Comparison of ENCODE assay signal across 8 mouse cellular contexts in the genomic region with DNA sequence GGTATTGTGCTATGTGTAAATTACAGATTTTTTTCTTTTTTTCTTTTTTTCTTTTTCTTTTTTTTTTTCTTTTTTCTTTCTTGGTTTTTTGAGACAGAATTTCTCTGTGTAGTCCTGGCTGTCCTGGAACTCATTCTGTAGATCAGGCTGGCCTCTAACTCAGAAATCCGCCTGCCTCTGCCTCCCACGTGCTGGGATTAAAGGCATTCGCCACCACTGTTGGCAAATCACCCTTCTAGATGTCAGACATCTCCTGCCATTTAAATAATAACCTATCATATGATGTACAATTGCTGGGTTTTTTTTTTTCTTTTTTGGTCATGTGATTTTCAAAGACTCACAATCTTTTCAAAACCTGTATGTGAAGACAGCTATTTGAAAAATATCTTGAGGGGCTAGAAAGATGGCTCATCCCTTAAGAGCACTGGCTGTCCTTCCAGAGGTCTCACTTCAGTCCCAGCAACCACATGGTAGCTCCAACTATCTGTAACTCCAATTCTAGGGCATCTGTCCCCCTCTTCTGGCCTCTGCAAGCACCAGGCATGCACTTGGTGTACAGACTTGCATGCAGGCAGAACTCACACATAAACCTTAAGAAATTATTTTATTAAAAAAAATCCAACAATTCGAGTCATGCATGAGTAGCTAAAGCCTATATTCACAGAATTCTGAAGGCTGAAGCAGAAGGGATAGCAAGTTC. TPM values are rescaled to one million over a fixed set of nuclear protein-coding genes. Genes with fewer than 3 reads are reported as not detected.
DNase-seq lines count a peak whose midpoint lies in the region; ATAC-seq lines count a peak whose summit lies in the region.

No protein-coding gene starts in this region.

- H3K27me3 ChIP-seq in megakaryocyte, embryonic 14.5 days (replicated peaks) = no peaks in the 10 kb centered on the region
- no peaks in the 10 kb centered on the region for H3K27me3 ChIP-seq in intestine, embryonic 15.5 days (replicated peaks)
- H3K27me3 ChIP-seq in splenic B cell, adult 2 months (ENCODE audit: control insufficient read depth, insufficient read depth, low read length, poor library complexity, severe bottlenecking) = no peaks in the 10 kb centered on the region

- peak overlapping the region; percentile 58 for H3K4me2 ChIP-seq in intestine, embryonic 15.5 days (replicated peaks)

- no peak overlapping the region for H3K9ac ChIP-seq in intestine, embryonic 15.5 days

- 84% methylated on average over 4 of the region's 4 CpGs for WGBS in intestine, embryonic 15.5 days

- ATAC-seq in megakaryocyte, adult 5-6 weeks (ENCODE audit: poor library complexity, severe bottlenecking) = no peak
- ATAC-seq in intestine, embryonic 15.5 days = no peak

- H3K27ac ChIP-seq in intestine, embryonic 15.5 days = no peak overlapping the region

- peaks cover 18% of the 10 kb centered on the region for H3K4me1 ChIP-seq in megakaryocyte, embryonic 14.5 days
- H3K4me1 ChIP-seq in intestine, embryonic 15.5 days (replicated peaks) = no peaks in the 10 kb centered on the region

- H3K9me3 ChIP-seq in megakaryocyte, embryonic 14.5 days = no peaks in the 10 kb centered on the region
- H3K9me3 ChIP-seq in intestine, embryonic 15.5 days = no peaks in the 10 kb centered on the region

- no peaks in the 10 kb centered on the region for H3K36me3 ChIP-seq in megakaryocyte, embryonic 14.5 days (replicated peaks; ENCODE audit: low read length)
- no peaks in the 10 kb centered on the region for H3K36me3 ChIP-seq in intestine, embryonic 15.5 days
- H3K36me3 ChIP-seq in splenic B cell, adult 2 months (ENCODE audit: control insufficient read depth, insufficient read depth, low read length, poor library complexity, severe bottlenecking) = no peaks in the 10 kb centered on the region

- H3K4me3 ChIP-seq in megakaryocyte, embryonic 14.5 days (replicated peaks) = peak overlapping the region; percentile 98
- peak overlapping the region; percentile 99 for H3K4me3 ChIP-seq in intestine, embryonic 15.5 days (replicated peaks)

- peak; percentile 12 for DNase-seq in adrenal gland, postnatal 10 days
- DNase-seq in adrenal gland, postnatal 4 days (ENCODE audit: low spot score in 2 of 2) = no peak
- peak; percentile 50 for DNase-seq in splenic B cell, adult 2 months (ENCODE audit: low read depth, low spot score)
- no peak for DNase-seq in adrenal gland, postnatal 25 days
- DNase-seq in frontal cortex, postnatal 25 days (ENCODE audit: low spot score in 2 of 2) = no peak

RNA-seq across cellular contexts. Expression of a gene that starts 2.3 kb away (rescaled TPM):
- total RNA-seq in adrenal gland, postnatal 10 days (2021) = 10 to 100 TPM; 52.9 to 63.0 TPM
- total RNA-seq in adrenal gland, postnatal 4 days (2021) = 10 to 100 TPM; 74.0 to 76.3 TPM
- 1.1 TPM in 2 replicates for polyA plus RNA-seq in megakaryocyte, embryonic 14.5 days (2012; ENCODE audit: insufficient read depth, low replicate concordance)
- total RNA-seq in megakaryocyte, adult 5-6 weeks (2015) = 43.6 and 45.8 TPM in 2 replicates
- 30.7 and 41.6 TPM in 2 replicates for total RNA-seq in megakaryocyte, adult 5-6 weeks (2017)
- 12.3 and 12.9 TPM in 2 replicates for polyA plus RNA-seq in intestine, embryonic 15.5 days (2015; fragmentation: Nextera tagmentation; extraction: Ambion mirVana)
- 58.9 and 65.5 TPM in 2 replicates for total RNA-seq in adrenal gland, postnatal 25 days (2021)

Comparison
In these comparisons a context has a peak if more than half of its experiments do, and no peak if none do; other contexts are left out.
1. DNase-seq: peak in adrenal gland, postnatal 10 days (single experiment) and splenic B cell, adult 2 months (single experiment); none in adrenal gland, postnatal 4 days (0 of 2), adrenal gland, postnatal 25 days (single experiment) and frontal cortex, postnatal 25 days (0 of 2).